Mouse (Mus musculus): ENCODE results near the gene Pex5.
"Not testable (repeated sequence)": the region's sequence is repeated elsewhere in the genome, so short reads cannot be mapped to it uniquely, and the experiment has no call there.

Gene Pex5

DNA sequence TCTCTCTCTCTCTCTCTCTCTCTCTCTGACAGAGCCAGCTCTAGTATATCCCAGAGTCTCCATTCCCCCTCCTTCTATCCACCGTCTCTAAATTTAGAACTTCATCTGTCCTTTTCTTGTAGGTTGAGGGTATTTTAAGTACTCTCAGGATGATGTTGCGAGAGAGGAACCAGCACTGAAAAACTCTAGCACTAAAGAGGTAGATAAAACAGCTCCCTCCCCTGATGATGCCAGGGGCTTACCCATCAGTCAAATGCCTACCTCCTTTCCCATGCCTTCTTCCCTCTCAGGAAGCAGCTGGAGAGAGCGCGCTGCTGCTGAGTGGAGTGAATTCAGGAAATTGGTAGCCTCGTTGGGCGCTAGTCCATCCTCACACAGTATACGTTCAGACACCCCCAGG, 12.4 kb upstream of the Pex5 start:
- peak; percentile 40 to 64 for DNase-seq (ENCODE audit: low spot score in 2 of 2)

DNA sequence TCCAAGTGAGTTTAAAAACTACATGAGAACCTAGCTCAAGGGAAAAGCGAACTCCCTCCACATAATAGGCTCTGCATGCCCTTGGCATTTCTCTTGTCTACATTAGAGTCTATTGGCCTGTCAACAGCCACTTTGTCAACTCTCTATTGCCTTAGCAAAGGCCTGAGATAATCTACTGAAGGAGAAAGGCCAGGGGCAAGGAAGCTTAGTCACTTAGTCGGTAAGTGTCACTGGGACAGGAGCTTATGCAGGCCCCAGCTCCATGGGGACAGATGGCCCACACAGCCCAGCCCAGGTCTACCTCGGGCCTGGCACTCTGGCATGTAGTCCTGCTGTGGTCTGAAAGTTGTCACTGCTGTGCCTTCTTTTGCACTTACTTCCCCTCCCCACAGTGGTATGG, 11.7 kb upstream of the Pex5 start:
- DNase-seq (ENCODE audit: low spot score in 2 of 2) = no peak

DNA sequence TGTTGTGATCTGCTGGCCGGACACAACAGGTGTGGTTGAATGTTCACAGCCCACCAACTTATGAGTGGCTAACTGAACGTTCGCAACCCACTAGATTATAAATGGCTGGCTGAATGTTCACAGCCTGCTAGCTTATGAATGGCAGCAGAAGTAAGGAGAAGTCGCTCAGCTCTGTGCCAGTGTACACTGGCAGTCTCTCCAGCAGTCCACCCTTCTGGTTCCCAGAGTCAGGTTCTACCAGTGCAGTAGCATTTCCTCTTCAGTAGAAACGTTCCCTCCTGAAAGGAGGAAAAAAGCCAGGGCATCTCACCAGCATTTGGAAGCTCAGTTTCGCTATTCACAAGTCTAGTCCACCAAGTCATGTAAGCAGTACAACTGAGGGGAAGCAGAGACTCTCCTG, 10.7 kb upstream of the Pex5 start:
- no peak for DNase-seq (ENCODE audit: low spot score in 2 of 2)

- DNase-seq (ENCODE audit: low spot score in 2 of 2) = not testable (repeated sequence)
Observed at GRCm38 (mm10) chr6:124425042-124425441, 10.2 kb upstream of the Pex5 start.

DNA sequence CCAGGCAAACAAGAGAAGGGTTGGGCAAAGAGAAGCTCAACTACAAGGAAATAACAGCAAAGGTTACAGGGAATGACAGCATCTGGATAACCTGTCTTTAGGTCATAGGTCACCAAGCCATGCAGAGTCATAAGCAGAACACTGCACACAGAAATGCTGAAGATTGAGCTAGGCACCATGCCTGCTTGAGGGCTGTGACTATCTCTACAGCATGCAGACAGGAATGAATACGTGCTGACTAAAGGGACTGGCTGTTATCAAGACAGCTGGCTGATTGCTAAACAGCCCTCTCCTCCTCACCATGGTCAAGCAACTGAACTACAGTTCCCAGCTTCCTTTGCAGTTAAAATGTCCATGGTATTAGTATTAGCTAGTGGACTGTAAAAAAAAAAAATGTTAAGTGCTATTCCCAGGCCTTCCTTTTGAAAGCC, 9.2 kb upstream of the Pex5 start:
- DNase-seq (ENCODE audit: low spot score in 2 of 2) = no peak

- DNase-seq (ENCODE audit: low spot score in 2 of 2) = no peak
Observed at GRCm38 (mm10) chr6:124418686-124419085, 3.8 kb upstream of the Pex5 start.

GRCm38 (mm10) chr6:124415347-124416088, 651 bp upstream of the Pex5 start:
- DNase-seq (ENCODE audit: low spot score in 2 of 2) = peak; percentile 86 to 92

- DNase-seq (ENCODE audit: low spot score in 2 of 2) = peak; percentile 53 to 58
Observed at GRCm38 (mm10) chr6:124414150-124414926, 529 bp downstream of the Pex5 start.

- no peak for DNase-seq (ENCODE audit: low spot score in 2 of 2)
Observed at GRCm38 (mm10) chr6:124413770-124414149, 1.1 kb downstream of the Pex5 start.

DNA sequence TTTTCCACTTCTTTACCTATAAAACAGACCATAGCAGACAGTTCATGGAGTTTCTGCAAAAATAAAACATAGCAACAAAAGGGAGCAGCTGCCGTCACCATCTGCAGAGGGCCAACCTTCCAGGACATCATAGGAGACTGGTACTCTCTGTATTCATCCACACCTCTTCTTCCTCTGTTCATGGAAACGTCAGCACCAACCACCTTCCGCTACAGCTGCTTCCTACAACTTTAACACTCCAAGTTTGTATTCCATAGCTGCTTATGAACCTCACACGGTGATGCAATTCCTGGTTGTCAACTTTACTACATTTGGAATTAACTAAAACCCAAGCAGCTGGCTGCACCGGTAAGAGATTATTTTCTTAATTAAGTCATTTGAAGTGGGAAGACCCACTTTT, 6.5 kb downstream of the Pex5 start:
- no peak for DNase-seq (ENCODE audit: low spot score in 2 of 2)

- DNase-seq (ENCODE audit: low spot score in 2 of 2) = no peak
Observed at GRCm38 (mm10) chr6:124407180-124407579, 7.7 kb downstream of the Pex5 start.

- DNase-seq (ENCODE audit: low spot score in 2 of 2) = no peak
Observed at GRCm38 (mm10) chr6:124406326-124406725, 8.5 kb downstream of the Pex5 start.

DNA sequence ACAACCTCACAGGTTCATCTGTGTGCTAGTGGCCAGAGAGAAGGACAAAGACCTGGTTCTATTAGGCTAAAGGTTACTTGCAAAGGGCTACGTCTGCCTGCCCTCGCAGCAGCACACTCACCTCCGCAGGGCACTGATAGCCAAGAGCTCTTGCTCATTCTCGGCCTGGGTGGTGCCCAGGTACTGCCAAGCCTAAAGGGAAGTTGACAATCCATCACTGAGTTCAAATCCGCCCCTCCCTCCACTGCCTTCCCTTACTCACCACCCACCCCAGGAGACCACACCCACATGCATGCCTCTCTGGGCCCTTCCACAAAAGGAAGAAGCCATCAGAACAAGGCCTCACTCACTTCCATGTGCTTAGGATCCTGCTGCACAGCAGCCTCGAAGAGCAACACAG, 15.1 kb downstream of the Pex5 start:
- no peak for DNase-seq (ENCODE audit: low spot score in 2 of 2)

GRCm38 (mm10) chr6:124394991-124395390, 19.9 kb downstream of the Pex5 start:
- DNase-seq (ENCODE audit: low spot score in 2 of 2) = not testable (repeated sequence)

DNA sequence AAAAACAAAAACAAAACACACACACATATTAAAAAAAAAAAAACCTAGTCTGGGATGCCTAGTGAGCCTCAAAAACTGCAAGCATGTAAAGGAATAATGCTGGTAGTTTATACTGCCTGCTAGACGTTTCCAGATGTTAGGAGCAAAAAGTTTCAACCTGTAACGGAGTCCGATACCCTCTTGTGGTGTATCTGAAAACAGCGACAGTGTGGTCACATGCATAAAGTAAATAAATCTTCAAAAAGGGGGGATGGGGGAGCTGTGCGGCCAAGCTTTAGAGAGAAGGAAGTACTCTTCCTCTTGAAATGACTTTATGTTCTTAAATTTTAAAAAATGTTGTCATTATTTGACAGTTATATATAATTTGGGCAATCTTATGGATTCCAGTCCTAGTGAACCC, 34.7 kb downstream of the Pex5 start:
- DNase-seq (ENCODE audit: low spot score in 2 of 2) = no peak

DNA sequence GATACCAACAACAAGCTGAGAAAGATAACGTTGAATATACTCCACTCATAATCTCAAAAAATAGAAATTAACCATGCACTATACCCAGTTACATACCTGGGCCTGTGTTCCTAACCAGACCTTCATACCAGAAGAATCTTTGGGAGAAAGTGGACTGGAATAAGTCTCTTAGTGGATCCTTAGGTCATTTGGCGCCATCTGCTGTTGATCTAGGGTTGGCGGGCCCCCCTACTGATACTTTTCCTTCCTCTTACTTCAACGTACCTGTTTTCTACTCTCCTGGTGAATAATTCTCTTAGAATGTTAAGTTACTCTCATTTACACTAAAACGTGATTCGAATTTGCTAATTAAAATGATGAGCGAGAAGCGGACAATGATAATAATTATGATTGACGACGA, 35.5 kb downstream of the Pex5 start:
- DNase-seq (ENCODE audit: low spot score in 2 of 2) = peak; percentile 63 to 78

DNA sequence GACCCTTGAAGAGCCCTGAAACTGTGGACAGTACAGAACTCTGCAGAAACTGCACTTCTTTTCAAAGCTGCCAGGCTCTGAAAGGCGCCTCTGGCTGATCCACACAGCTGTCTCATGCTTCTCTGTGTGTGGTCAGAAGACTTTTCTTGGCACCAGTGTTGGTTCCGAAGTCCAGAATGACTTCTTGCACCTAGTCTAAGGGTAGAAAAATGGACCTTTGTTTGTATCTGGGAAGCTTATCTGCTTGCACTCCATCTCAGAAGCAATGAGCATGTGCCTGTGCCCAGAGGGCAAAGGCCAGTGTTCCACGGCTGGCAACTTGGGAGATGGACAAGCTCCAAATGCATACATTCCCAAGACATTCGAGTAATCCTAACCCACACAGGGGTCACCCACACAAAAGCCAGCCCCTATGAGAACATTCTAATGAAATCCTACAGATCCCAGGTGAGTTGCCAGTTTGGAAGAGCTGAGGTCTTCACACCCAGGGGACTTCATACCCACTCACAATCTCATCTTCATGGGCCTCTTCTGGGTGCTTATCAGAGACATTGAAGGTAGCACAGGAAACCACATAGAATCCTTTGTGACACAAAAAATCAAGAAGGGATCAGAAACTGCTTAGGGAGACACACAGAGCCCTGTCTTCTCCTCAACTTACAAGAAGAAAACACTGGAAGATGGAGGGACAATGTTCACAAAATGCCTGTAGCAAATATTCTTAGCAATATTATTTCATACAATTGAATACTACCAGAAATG, 37.2 kb downstream of the Pex5 start:
- DNase-seq (ENCODE audit: low spot score in 2 of 2) = no peak

DNA sequence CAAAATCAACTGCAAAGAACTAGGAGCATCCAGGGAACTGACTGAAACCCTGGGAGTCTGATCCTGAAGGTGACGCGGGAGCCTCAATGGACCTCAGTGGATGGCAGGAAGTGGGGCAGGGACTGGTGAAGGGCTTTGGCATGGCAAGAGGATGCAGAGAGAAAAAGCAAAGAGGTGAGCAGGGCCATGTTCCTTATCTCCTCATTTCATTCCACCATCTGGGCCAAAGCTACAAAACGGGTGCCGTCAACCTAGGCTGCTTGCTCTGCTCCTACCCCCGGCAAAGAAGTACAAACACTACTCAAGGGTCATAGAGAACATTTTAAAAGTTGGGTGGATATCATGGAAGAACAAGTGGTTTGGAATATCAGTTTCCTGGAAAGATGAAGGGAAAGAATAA, 38.6 kb downstream of the Pex5 start:
- no peak for DNase-seq (ENCODE audit: low spot score in 2 of 2)

DNA sequence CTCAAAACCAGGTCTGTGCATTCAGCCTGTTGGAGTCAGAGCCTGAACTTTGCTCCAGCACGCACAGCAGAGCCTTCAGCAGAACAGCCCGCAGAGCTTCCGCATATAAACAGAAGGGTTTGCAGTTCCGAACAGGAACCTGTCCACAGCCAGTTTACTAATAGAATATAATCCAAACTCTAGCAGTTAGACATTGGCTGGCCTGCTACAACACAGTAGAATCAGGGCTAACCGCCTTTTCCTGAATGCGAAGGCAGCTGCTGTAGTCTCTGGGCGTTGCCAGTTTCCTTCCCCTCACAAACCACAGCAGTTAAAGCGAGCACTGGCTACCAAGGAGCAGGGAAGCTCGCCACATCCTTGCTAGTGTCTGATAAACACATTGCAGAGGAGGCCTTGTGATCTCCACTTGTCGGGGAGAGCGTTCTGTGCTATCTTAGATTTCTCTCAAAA, 39.4 kb downstream of the Pex5 start:
- no peak for DNase-seq (ENCODE audit: low spot score in 2 of 2)

- no peak for DNase-seq (ENCODE audit: low spot score in 2 of 2)
Observed at GRCm38 (mm10) chr6:124374683-124375082, 40.2 kb downstream of the Pex5 start.

- no peak for DNase-seq (ENCODE audit: low spot score in 2 of 2)
Observed at GRCm38 (mm10) chr6:124373584-124374206, 41.2 kb downstream of the Pex5 start.

DNA sequence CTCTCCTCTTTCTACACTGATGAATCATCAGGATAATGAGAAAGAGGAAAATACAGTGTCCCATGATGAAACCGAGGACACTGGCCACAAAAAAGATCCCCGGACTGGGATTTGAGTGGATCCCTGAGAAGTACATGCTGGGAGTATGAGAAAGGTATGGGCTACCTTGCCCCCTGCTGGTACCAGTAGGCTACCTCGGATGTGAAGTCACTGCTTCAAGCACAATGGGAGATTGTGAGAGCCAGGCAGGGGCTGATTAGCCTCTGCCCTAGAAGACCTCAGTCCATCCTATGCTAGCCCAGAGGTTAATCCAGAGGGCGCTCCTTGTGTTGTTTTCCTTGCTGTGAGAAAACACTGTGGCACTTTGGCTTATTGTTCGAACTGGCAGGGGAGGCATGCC, 50.5 kb downstream of the Pex5 start:
- peak in 1 of 2 experiments; percentile 12 for DNase-seq (ENCODE audit: low spot score in 2 of 2)

Data from frontal cortex, postnatal 36 days (tissue).